Mouse (Mus musculus) liver, embryonic 14.5 days (tissue): Measurements from ENCODE around the gene Pcgf2. TPM values are rescaled to one million over a fixed set of nuclear protein-coding genes. Genes with fewer than 3 reads are reported as not detected.
A peak's percentile ranks its signal among the peaks of the same experiment; 100 is the strongest.

Experiments
- ATAC-seq: fragments of 200-750 bp; cut with Nextera tagmentation; 2 replicates; pipeline ENCODE4 v1.8.0; 2017; ENCODE audit warnings: moderate number of reproducible peaks, mild to moderate bottlenecking, moderate library complexity; ENCODE audit not compliant: insufficient read depth
- DNase-seq, 3 experiments: peaks; one replicate each; pipeline ENCODE4 v3.0.0-alpha.2; 2012 to 2013; ENCODE audit warnings: low read depth in 3 of 3, low spot score in 3 of 3
- H3K27ac ChIP-seq: fragments of 300-500 bp; sonication (generic); 2 replicates; pipeline ENCODE4 v1.5.1; 2014; ENCODE audit warnings: moderate library complexity, mild to moderate bottlenecking, control low read depth, inconsistent platforms
- H3K27me3 ChIP-seq: fragments of 300-500 bp; sonication (generic); 2 replicates; pipeline ENCODE4 v1.6.1; 2014; ENCODE audit warnings: mild to moderate bottlenecking, low read length, moderate library complexity; ENCODE audit not compliant: control insufficient read depth, insufficient read depth
- H3K36me3 ChIP-seq: fragments of 300-500 bp; sonication (generic); replicated peaks from 2 replicates; pipeline ENCODE4 v1.6.1; 2014; ENCODE audit warnings: low read depth; ENCODE audit not compliant: control insufficient read depth, insufficient read depth
- H3K4me1 ChIP-seq, 2 experiments: fragments of 200-500 bp in 1 of 2; fragments of 300-500 bp in 1 of 2; sonication (generic) in 1 of 2; replicated peaks; 2 replicates each; pipeline ENCODE4 v1.6.1; 2012 to 2014; ENCODE audit warnings: antibody characterized with exemption in 1 of 2, inconsistent platforms in 1 of 2, low read length in 1 of 2; ENCODE audit not compliant: control insufficient read depth in 2 of 2, insufficient read depth in 2 of 2
- H3K4me2 ChIP-seq: fragments of 300-500 bp; sonication (generic); 2 replicates; pipeline ENCODE4 v1.6.1; 2014; ENCODE audit warnings: low read depth, mild to moderate bottlenecking, control low read depth, moderate library complexity
- H3K4me3 ChIP-seq, 2 experiments: fragments of 200-500 bp in 1 of 2; fragments of 300-500 bp in 1 of 2; sonication (generic) in 1 of 2; 2 replicates each; pipeline ENCODE4 v1.5.1; 2012 to 2014; ENCODE audit warnings: low read depth in 2 of 2, low read length in 2 of 2, mild to moderate bottlenecking in 2 of 2, control low read depth in 1 of 2, inconsistent platforms in 1 of 2, moderate library complexity in 1 of 2; ENCODE audit not compliant: insufficient read depth in 1 of 2
- H3K9ac ChIP-seq: fragments of 300-500 bp; sonication (generic); replicated peaks from 2 replicates; pipeline ENCODE4 v1.6.1; 2014; ENCODE audit warnings: mild to moderate bottlenecking, control low read depth, moderate library complexity
- H3K9me3 ChIP-seq: fragments of 300-500 bp; sonication (generic); 2 replicates; pipeline ENCODE4 v1.6.1; 2016; ENCODE audit warnings: low read length, mixed read lengths; ENCODE audit not compliant: control insufficient read depth
- CTCF ChIP-seq: IDR thresholded peaks from 2 replicates; pipeline ENCODE4 v1.5.1; 2016; ENCODE audit warnings: antibody characterized with exemption, low read depth, control low read depth
- EP300 ChIP-seq: IDR thresholded peaks from 2 replicates; pipeline ENCODE4 v1.6.1; 2016; ENCODE audit warnings: antibody characterized with exemption, low read depth
- WGBS: fragments of 180-500 bp; shearing (Covaris S2); extraction: QIAGEN DNeasy Blood & Tissue Kit; methylation state at CpG from one replicate; pipeline ENCODE4 v1.1.7; 2014; ENCODE audit not compliant: insufficient replicate concordance; 5-methylcytosine and 5-hydroxymethylcytosine counted together
- polyA plus RNA-seq, 2 experiments: library from polyadenylated mRNA; depleted of rRNA in 1 of 2; stranded (reverse) in 1 of 2; unstranded in 1 of 2; fragments of >200 nt; fragmentation: Nextera tagmentation in 1 of 2; extraction: Ambion mirVana in 1 of 2; gene quantifications; 2 replicates each; pipeline versions ENCODE4 v1.2.1 to v1.2.3; 2012 to 2014

The Pcgf2 gene
- polyA plus RNA-seq, 2 experiments = 1.5 to 4.4 TPM

DNA sequence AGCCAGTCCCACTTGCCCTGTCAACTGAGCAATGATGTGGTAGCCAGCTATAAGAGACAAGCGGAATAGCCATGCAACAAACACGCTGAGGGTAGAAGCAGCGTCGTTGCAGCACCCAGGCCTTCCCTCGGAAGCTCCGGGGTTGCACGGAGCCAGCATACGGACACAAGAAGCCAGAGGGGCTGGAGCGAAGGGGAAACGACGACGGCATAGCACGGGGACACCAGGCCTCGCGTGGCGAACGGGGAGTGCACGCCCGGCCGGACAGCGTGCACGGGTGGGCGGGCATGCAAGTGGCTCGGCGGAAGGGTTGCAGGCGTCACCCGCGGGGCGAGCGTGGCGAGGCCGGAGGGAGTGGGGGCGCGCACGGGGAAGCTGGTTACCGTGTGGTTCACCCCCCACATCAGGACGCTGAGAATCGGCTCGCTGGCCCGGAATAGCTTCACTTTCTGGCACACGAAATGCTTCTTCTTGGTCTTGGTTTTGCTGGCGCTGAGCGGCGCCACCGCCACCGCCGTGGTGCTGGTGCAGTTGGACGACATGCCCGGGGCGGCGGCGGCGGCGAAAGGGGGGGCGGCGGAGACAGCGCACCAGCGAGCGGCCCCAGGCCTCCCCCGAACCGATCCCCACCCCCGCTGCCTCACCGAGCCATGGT lies 43.9 kb upstream of the Pcgf2 start, which contains the start of gene Pip4k2b:
Gene Pip4k2b, minus strand, starts transcription at position 642 of the 655 bp plus-strand sequence.
- H3K27me3 ChIP-seq = no peaks in the 10 kb centered on the region
- ATAC-seq (peak; percentile 44), DNase-seq (peak in 1 of 3 experiments; percentile 20)
- peaks cover 8% of the 10 kb centered on the region for H3K36me3 ChIP-seq
- WGBS = under 1% methylated on average over 62 of the region's 63 CpGs
- H3K9me3 ChIP-seq = no peaks in the 10 kb centered on the region
- H3K27ac ChIP-seq = peak within 1 kb of the TSS; percentile 38; the same call in 1 of the 2 replicates
- peak within 1 kb of the TSS; percentile 80 for H3K9ac ChIP-seq
- peak within 1 kb of the TSS; percentile 91 for H3K4me2 ChIP-seq
- TF ChIP-seq EP300 (no peak), CTCF (no peak)
- H3K4me1 ChIP-seq = peaks cover 6 to 20% of the 10 kb centered on the region in 2 experiments; a peak in 3 of 4 replicates
- H3K4me3 ChIP-seq = peak within 1 kb of the TSS; percentile 71 to 87

DNA sequence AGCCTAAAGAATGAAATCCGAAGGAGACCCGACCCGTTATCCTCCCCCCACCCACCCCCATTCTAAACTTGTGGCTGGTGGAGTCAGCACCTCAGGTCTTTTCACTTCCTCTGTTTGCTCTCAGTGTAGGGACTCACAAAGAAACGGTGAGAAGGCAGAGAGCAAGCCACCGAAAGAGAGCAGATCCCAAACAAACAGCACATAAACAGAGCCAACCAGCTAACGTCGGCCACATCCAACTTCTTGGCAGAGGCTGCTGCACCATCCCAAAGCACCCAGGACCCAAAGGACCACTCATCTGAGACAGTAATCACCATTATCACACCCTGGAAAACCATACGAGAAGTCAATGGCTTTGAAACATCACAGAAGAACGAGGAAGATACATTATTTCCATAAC lies 43.1 kb upstream of the Pcgf2 start:
- ATAC-seq (no peak), DNase-seq (no peak)
- Histone ChIP-seq H3K4me1 (peaks cover 6 to 20% of the 10 kb centered on the region in 2 experiments; a peak in 3 of 4 replicates), H3K9ac (peak overlapping the region; percentile 80), H3K36me3 (peaks cover 7% of the 10 kb centered on the region), H3K4me3 (peak overlapping the region; percentile 71 to 77), H3K27ac (no peak overlapping the region), H3K9me3 (no peaks in the 10 kb centered on the region), H3K27me3 (no peaks in the 10 kb centered on the region), H3K4me2 (peak overlapping the region; percentile 91)
- WGBS = 5% methylated on average over 9 of the region's 9 CpGs
- TF ChIP-seq EP300 (no peak), CTCF (no peak)

DNA sequence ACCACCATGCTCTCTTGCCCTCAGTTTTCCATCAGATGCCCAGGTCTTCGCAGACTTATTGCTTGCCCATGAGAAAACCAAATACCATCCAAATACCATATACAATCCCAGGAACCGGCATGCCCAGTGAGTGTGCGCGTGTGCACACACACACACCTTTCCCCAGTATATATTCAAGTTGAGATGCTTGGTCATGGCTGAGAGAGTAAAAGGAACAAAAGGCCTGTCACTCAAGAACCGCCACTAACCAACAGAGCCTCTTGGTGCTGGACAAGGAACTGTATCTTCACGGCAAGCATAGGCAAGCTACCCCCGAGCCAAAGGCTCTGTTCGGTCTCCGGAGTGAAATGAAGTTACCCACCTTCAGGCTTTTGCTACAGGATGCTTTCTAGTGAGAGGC lies 42.3 kb upstream of the Pcgf2 start:
- H3K4me1 ChIP-seq = peaks cover 6 to 20% of the 10 kb centered on the region in 2 experiments; a peak in 3 of 4 replicates
- TF ChIP-seq CTCF = no peak
- TF ChIP-seq EP300 = no peak
- H3K4me3 ChIP-seq = no peak overlapping the region; a peak in 1 of 4 replicates
- peak overlapping the region; percentile 91; the same call in 1 of the 2 replicates for H3K4me2 ChIP-seq
- H3K27me3 ChIP-seq = no peaks in the 10 kb centered on the region
- no peak overlapping the region for H3K27ac ChIP-seq
- no peaks in the 10 kb centered on the region for H3K9me3 ChIP-seq
- H3K36me3 ChIP-seq = peaks cover 7% of the 10 kb centered on the region
- no peak overlapping the region for H3K9ac ChIP-seq
- ATAC-seq = no peak
- no peak for DNase-seq
- 67% methylated on average over 9 of the region's 9 CpGs for WGBS

DNA sequence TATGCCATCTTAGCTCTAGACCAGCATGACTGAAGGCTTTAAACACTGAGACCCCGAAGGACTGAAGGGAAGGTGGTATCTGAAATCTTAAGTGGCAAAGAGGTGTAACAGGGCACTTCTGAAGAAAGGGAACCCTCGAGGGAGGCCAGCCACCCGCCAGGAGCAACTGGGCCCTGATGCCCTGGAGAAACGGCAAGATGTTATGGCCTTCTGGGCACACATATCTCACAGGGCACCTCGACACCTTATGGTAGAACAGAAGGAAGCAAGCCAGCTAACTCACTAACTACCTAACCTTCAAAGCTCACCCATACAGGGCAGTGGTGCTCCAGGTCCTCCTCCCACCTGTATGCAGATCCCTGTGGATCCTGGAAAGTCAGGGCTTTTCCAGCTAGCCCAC lies 41.9 kb upstream of the Pcgf2 start:
- WGBS = 66% methylated on average over 5 of the region's 5 CpGs
- H3K4me1 ChIP-seq = peaks cover 6 to 20% of the 10 kb centered on the region in 2 experiments; a peak in 3 of 4 replicates
- no peak overlapping the region for H3K9ac ChIP-seq
- H3K9me3 ChIP-seq = no peaks in the 10 kb centered on the region
- H3K4me2 ChIP-seq = no peak overlapping the region
- H3K36me3 ChIP-seq = peaks cover 4% of the 10 kb centered on the region
- H3K27ac ChIP-seq = no peak overlapping the region
- DNase-seq (no peak), ATAC-seq (no peak)
- TF ChIP-seq CTCF (no peak), EP300 (no peak)
- H3K27me3 ChIP-seq = no peaks in the 10 kb centered on the region
- no peak overlapping the region for H3K4me3 ChIP-seq

DNA sequence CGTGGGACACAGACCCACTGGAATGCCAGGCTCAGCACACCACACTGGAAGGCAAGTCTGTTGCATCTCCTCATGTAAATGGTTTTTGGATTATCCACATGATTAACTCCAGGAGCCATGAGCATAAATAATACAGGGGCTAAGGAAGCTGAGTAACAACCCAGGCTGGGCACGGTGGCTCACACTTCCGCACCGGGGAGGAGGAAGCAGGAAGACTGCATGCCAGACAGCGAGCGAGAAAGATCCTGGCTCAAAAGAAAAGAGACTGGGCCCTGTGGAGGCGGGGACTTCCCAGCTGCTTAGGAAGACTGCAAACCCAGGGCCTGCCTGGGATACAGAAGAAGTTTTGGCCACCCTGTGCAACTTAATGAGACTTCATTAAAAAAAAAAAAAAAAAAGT lies 39.9 kb upstream of the Pcgf2 start:
- ATAC-seq (no peak), DNase-seq (no peak)
- no peak for TF ChIP-seq CTCF
- TF ChIP-seq EP300 = no peak
- no peak overlapping the region for H3K27ac ChIP-seq
- H3K4me2 ChIP-seq = no peak overlapping the region
- H3K4me3 ChIP-seq = no peak overlapping the region
- peaks cover 6 to 16% of the 10 kb centered on the region in 2 experiments; a peak in 3 of 4 replicates for H3K4me1 ChIP-seq
- H3K9ac ChIP-seq = no peak overlapping the region
- 41% methylated on average over 7 of the region's 7 CpGs for WGBS
- H3K9me3 ChIP-seq = no peaks in the 10 kb centered on the region
- H3K27me3 ChIP-seq = no peaks in the 10 kb centered on the region
- H3K36me3 ChIP-seq = no peaks in the 10 kb centered on the region
